21 mouse cellular contexts compared by ENCODE assay signal in genomic region chr12:75467127-75467526, GRCm38 (mm10). TPM values are rescaled to one million over a fixed set of nuclear protein-coding genes. Genes with fewer than 3 reads are reported as not detected.
"Had no signal": no experiment of that assay in that cellular context is flagged by ENCODE, and none has a peak within 500 bp of the region (broad histone marks: within the 10 kb centered on the region; RNA-seq: fewer than 3 reads in every experiment).

No protein-coding gene starts in this region.

- H3K4me1 ChIP-seq: stomach, embryonic 15.5 days had no signal

- H3K9me3 ChIP-seq: midbrain, embryonic 12.5 days; neural tube, embryonic 13.5 days; stomach, embryonic 15.5 days had no signal

- ATAC-seq: liver, postnatal 0 days; lung, postnatal 0 days; midbrain, embryonic 16.5 days had no signal

- H3K27me3 ChIP-seq: midbrain, embryonic 12.5 days; neural tube, embryonic 13.5 days; stomach, embryonic 15.5 days had no signal

- H3K9ac ChIP-seq: liver, embryonic 14.5 days; liver, postnatal 0 days; lung, embryonic 14.5 days; midbrain, embryonic 12.5 days; neural tube, embryonic 13.5 days; stomach, embryonic 15.5 days had no signal

- H3K4me3 ChIP-seq: left cerebral cortex, adult 2 months; midbrain, embryonic 12.5 days; myocyte; neural tube, embryonic 13.5 days; stomach, embryonic 15.5 days had no signal

- H3K4me2 ChIP-seq: liver, embryonic 11.5 days; lung, embryonic 14.5 days; midbrain, embryonic 12.5 days; neural tube, embryonic 13.5 days; stomach, embryonic 15.5 days had no signal

- H3K27ac ChIP-seq: kidney, postnatal 0 days; left cerebral cortex, adult 2 months; liver, embryonic 14.5 days; macrophage; midbrain, embryonic 12.5 days; neural tube, embryonic 13.5 days; stomach, embryonic 15.5 days had no signal

- DNase-seq: kidney, adult 18-20 months; layer of hippocampus, postnatal 36 days; liver, postnatal 0 days; lung, embryonic 14.5 days; retina, postnatal 1 day; right cerebral cortex, postnatal 25 days; spleen, adult 18-20 months; thymus, postnatal 25 days had no signal

RNA-seq across cellular contexts. Expression of gene Gphb5, which starts 50.5 kb away (rescaled TPM):
- polyA plus RNA-seq: intestine, embryonic 16.5 days; kidney, embryonic 14.5 days; kidney, postnatal 0 days; liver, embryonic 11.5 days; liver, embryonic 14.5 days; liver, postnatal 0 days; lung, embryonic 14.5 days; lung, postnatal 0 days; macrophage; midbrain, embryonic 16.5 days; myocyte; neural tube, embryonic 13.5 days; stomach, embryonic 15.5 days had no signal
